Mouse (Mus musculus): Measurements from ENCODE around the gene Ing3.

Gene Ing3

GRCm38 (mm10) chr6:22024168-22024567 lies 74.8 kb downstream of the Ing3 start:
- no peak for ATAC-seq (ENCODE audit: low TSS enrichment)

Measured in frontal cortex, adult (tissue).